Mouse (Mus musculus) gonadal fat pad, adult 2 months (tissue): ENCODE data around the gene Calcrl. TPM values are rescaled to one million over a fixed set of nuclear protein-coding genes. Genes with fewer than 3 reads are reported as not detected.
A peak's percentile ranks its signal among the peaks of the same experiment; 100 is the strongest.

Experiments used
- DNase-seq: peaks from one replicate; pipeline ENCODE4 v3.0.0-alpha.2; 2012; ENCODE audit warnings: low read depth
- polyA plus RNA-seq: library from polyadenylated mRNA; depleted of rRNA; stranded (reverse); fragments of >200 nt; gene quantifications from 2 replicates; pipeline ENCODE4 v1.2.3, GENCODE M21; 2012; rRNA removed

Gene Calcrl
- 6.5 and 7.3 TPM in 2 replicates for polyA plus RNA-seq

- DNase-seq = peak; percentile 51
Measured at GRCm38 (mm10) chr2:84425138-84425537, at the start of gene Calcrl. Gene Calcrl, minus strand, starts transcription at chr2:84425411.

- DNase-seq = no peak
Measured at GRCm38 (mm10) chr2:84474651-84475050, 49.4 kb upstream of the Calcrl start.

- DNase-seq = no peak
Measured at GRCm38 (mm10) chr2:84473941-84474530, 48.8 kb upstream of the Calcrl start.

- no peak for DNase-seq
Measured at GRCm38 (mm10) chr2:84467391-84467790, 42.2 kb upstream of the Calcrl start.

- DNase-seq = no peak
Measured at GRCm38 (mm10) chr2:84464956-84465355, 39.7 kb upstream of the Calcrl start.

GRCm38 (mm10) chr2:84462411-84462810 lies 37.2 kb upstream of the Calcrl start:
- no peak for DNase-seq

- DNase-seq = no peak
Measured at GRCm38 (mm10) chr2:84459651-84460177, 34.5 kb upstream of the Calcrl start.

GRCm38 (mm10) chr2:84457221-84457620 lies 32.0 kb upstream of the Calcrl start:
- no peak for DNase-seq

- DNase-seq = peak; percentile 30
Measured at GRCm38 (mm10) chr2:84455236-84455799, 30.1 kb upstream of the Calcrl start.

- DNase-seq = no peak
Measured at GRCm38 (mm10) chr2:84454551-84455235, 29.5 kb upstream of the Calcrl start.

- DNase-seq = no peak
Measured at GRCm38 (mm10) chr2:84454051-84454450, 28.8 kb upstream of the Calcrl start.

- no peak for DNase-seq
Measured at GRCm38 (mm10) chr2:84445499-84445898, 20.3 kb upstream of the Calcrl start.

GRCm38 (mm10) chr2:84441940-84442339 lies 16.7 kb upstream of the Calcrl start:
- no peak for DNase-seq

- DNase-seq = no peak
Measured at GRCm38 (mm10) chr2:84429724-84430123, 4.5 kb upstream of the Calcrl start.

GRCm38 (mm10) chr2:84428836-84429235 lies 3.6 kb upstream of the Calcrl start:
- DNase-seq = no peak

- no peak for DNase-seq
Measured at GRCm38 (mm10) chr2:84426531-84426930, 1.3 kb upstream of the Calcrl start.

GRCm38 (mm10) chr2:84416501-84416900 lies 8.7 kb downstream of the Calcrl start:
- peak; percentile 49 for DNase-seq

GRCm38 (mm10) chr2:84409796-84410592 lies 15.2 kb downstream of the Calcrl start:
- no peak for DNase-seq

- DNase-seq = no peak
Measured at GRCm38 (mm10) chr2:84404834-84405233, 20.4 kb downstream of the Calcrl start.

- DNase-seq = no peak
Measured at GRCm38 (mm10) chr2:84402713-84403112, 22.5 kb downstream of the Calcrl start.

GRCm38 (mm10) chr2:84396557-84396956 lies 28.7 kb downstream of the Calcrl start:
- no peak for DNase-seq

- no peak for DNase-seq
Measured at GRCm38 (mm10) chr2:84393236-84393635, 32.0 kb downstream of the Calcrl start.
